25 mouse cellular contexts compared by ENCODE assay signal in the genomic region with DNA sequence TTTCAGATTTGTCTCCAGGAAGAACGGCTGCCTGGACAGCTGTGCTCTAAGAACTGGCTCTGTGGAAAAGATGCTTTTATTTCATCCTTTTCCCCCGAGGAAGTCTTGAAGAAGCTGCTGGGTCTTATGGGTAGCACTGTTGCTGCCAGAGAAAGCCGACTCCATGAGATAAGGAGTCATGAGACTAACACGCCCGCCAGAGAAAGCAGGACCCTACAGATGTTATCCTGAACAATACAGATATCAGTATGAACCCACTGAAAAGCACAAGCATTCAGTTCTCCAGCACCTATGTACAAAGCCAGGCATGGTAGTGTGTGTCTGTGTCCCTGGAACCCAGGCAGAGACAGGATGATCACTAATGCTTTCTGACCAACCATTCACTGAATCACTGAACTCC.
"Had no signal": no experiment of that assay in that cellular context is flagged by ENCODE, and none has a peak within 500 bp of the region (broad histone marks: within the 10 kb centered on the region; RNA-seq: fewer than 3 reads in every experiment).

No protein-coding gene starts in this region.

- H3K4me2 ChIP-seq: heart, embryonic 12.5 days; hindbrain, embryonic 13.5 days; hindbrain, embryonic 15.5 days; kidney, embryonic 15.5 days; limb, embryonic 12.5 days; liver, embryonic 11.5 days; liver, embryonic 13.5 days; liver, embryonic 15.5 days had no signal

- H3K4me3 ChIP-seq: heart, embryonic 10.5 days; heart, embryonic 12.5 days; hindbrain, embryonic 13.5 days; hindbrain, embryonic 15.5 days; kidney, embryonic 15.5 days; layer of hippocampus, adult 2 months; limb, embryonic 10.5 days; limb, embryonic 12.5 days; liver, embryonic 13.5 days; liver, embryonic 15.5 days had no signal

- H3K4me1 ChIP-seq: heart, embryonic 10.5 days; heart, embryonic 12.5 days; hindbrain, embryonic 13.5 days; hindbrain, embryonic 15.5 days; kidney, embryonic 15.5 days; limb, embryonic 10.5 days; limb, embryonic 12.5 days; liver, embryonic 13.5 days; liver, embryonic 15.5 days had no signal

- ATAC-seq: hindbrain, postnatal 0 days; intestine, embryonic 16.5 days had no signal

- H3K9me3 ChIP-seq: heart, embryonic 10.5 days; hindbrain, embryonic 13.5 days; hindbrain, embryonic 15.5 days; kidney, embryonic 15.5 days; limb, embryonic 10.5 days; limb, embryonic 12.5 days; liver, embryonic 13.5 days; liver, embryonic 15.5 days had no signal

- H3K27me3 ChIP-seq: hindbrain, embryonic 13.5 days; hindbrain, embryonic 15.5 days; kidney, embryonic 15.5 days; limb, embryonic 12.5 days; liver, embryonic 13.5 days; liver, embryonic 15.5 days had no signal

- DNase-seq: gastrocnemius, postnatal 14 days; gastrocnemius, postnatal 36 days; heart, adult 18-20 months; heart, postnatal 10 days; kidney, adult 11 months; kidney, adult 2 months; kidney, adult 9 months; kidney, postnatal 14 days; kidney, postnatal 4 days; layer of hippocampus, postnatal 36 days; liver; liver, embryonic 13.5 days had no signal

- H3K36me3 ChIP-seq: heart, embryonic 10.5 days; heart, embryonic 12.5 days; hindbrain, embryonic 13.5 days; hindbrain, embryonic 15.5 days; kidney, embryonic 15.5 days; limb, embryonic 10.5 days; limb, embryonic 12.5 days; liver, embryonic 13.5 days; liver, embryonic 15.5 days had no signal

- H3K9ac ChIP-seq: heart, embryonic 12.5 days; hindbrain, embryonic 13.5 days; hindbrain, embryonic 15.5 days; kidney, embryonic 15.5 days; limb, embryonic 12.5 days; liver, embryonic 13.5 days; liver, embryonic 15.5 days had no signal

- H3K27ac ChIP-seq: heart, embryonic 10.5 days; hindbrain, embryonic 13.5 days; hindbrain, embryonic 15.5 days; hindbrain, postnatal 0 days; kidney, embryonic 15.5 days; kidney, postnatal 0 days; layer of hippocampus, adult 2 months; limb, embryonic 10.5 days; limb, embryonic 12.5 days; liver, embryonic 13.5 days; liver, embryonic 15.5 days had no signal
